Mouse (Mus musculus) embryo, embryonic 11.5 days (tissue): ENCODE measurements around the gene Acsl3.

ENCODE experiments used
- DNase-seq: peaks from one replicate; pipeline ENCODE4 v3.0.0-alpha.2; 2012; ENCODE audit warnings: low read depth, low spot score

The Acsl3 gene

DNA sequence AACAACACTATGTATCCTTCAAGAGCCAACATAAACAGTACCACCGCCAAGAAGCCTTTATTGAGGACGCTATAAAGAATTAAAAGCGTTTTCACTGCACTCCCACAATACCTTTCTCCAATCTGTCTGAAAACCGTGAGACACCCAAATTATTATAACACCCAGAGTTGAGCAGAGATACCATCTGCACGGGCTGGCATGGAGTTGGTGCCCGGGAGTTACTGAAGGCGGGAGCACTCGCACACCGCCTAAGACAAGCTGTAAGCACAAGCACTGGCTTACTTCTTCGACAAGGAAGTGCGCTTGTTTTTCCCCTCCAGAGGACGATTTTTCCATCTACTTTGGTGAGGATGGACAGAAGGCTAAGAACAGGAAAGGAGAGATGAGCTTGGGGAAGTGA lies 84.6 kb downstream of the Acsl3 start:
- no peak for DNase-seq

- no peak for DNase-seq
These were observed 85.7 kb downstream of the Acsl3 start for GRCm38 (mm10) chr1:78743318-78743717.

DNA sequence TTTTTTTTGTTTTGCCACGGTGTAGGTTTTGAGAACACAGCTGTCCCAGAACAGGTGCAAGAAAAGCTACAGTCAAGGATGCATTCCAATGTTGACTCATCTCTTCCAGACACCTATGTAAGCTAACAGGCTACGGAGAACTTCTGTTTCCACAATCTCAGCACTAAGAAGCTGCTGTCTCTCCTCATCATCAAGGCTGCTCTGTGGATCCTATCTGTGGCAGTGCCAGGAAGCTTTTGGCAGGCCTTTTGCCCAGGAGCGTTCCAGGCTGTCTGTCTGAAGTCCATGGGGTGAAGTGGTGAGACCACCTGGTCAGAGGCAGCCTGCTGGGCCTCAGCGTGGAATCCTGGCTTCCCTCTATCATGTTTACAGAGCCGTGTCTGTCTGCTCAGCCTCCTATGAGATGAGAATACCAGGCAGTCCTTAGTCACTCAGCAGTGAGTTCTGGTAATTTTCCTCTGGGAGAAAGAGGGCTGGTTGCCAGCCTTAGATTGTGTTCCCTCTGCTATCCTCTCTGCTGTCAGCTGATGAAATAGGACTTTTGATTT lies 87.7 kb downstream of the Acsl3 start:
- no peak for DNase-seq
